Mouse (Mus musculus): Measurements from ENCODE around the gene Rangrf.

GRCm38 (mm10) chr11:68965050-68965449 lies 9.9 kb downstream of the Rangrf start:
- TF ChIP-seq CTCF (IDR thresholded peaks at IDR 0.05; ENCODE audit: extremely low read depth, insufficient read length, insufficient replicate concordance, low read depth, low read length), result no peak
- TF ChIP-seq POLR2A (IDR thresholded peaks at IDR 0.05; ENCODE audit: low read depth, low read length), result no peak

Measured in small intestine, adult 2 months (tissue).